Mouse (Mus musculus) ES-Bruce4 (cell line): Measurements from ENCODE around the gene 1700037H04Rik.

Source experiments
- CTCF ChIP-seq: IDR thresholded peaks from one replicate; pipeline ENCODE4 v1.8.1; 2011; ENCODE audit warnings: low read depth, low read length
- EP300 ChIP-seq: IDR thresholded peaks from 2 replicates; pipeline ENCODE4 v1.6.1; 2011; ENCODE audit warnings: low read depth, low read length; ENCODE audit not compliant: insufficient read depth
- POLR2A ChIP-seq: IDR thresholded peaks from one replicate; pipeline ENCODE4 v1.8.1; 2011; ENCODE audit warnings: low read length; ENCODE audit not compliant: insufficient read depth

GRCm38 (mm10) chr2:131125964-131126815 lies 33.7 kb downstream of the 1700037H04Rik start:
- TF ChIP-seq CTCF (no peak), EP300 (no peak), POLR2A (no peak)
